In the genomic region with DNA sequence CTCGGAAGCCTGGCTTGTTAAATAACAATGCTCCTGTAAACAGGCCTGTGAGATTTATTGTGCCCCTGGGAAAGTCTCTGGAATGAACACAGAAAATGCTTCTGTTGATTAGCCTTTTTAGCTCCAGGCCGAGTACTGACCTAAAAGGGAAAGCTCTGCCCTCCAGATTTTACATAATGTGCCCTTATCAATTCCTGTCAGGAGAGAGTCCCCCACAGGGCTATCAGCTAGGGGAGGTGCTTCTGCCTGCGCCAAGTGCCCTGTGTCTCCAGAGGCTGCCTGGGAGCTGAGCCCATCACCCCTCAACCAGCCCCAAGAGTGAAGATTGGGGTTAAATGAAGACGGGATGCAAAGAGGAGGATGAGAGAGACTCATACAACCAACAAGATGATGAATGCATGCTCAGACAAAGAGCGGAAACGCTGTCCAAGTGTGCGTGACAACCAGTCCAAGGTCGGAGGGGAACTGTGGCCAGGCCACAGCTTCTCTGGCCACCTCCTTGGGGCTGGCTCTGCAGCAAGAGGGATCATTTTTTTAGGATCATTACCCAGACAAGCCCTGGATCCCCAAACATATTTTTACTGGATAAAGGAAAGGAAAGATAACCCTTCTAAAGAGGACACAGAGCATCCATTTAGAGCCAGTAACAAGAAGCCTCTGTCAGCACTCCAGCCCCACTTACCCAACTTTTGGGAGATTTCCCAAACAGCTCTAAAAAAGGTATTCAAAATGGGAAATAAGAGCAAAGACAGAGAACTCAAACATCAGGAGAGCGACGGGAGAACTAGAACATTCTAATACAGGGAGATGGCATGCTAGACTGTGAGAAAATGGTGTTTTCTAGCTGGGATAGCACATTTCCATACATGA, we compare ENCODE assay signal across 9 mouse cellular contexts.
DNase-seq lines count a peak whose midpoint lies in the region; ATAC-seq lines count a peak whose summit lies in the region.
"Had no signal": no experiment of that assay in that cellular context is flagged by ENCODE, and none has a peak within 500 bp of the region (broad histone marks: within the 10 kb centered on the region; RNA-seq: fewer than 3 reads in every experiment).

No protein-coding gene starts in this region.

- no peaks in the 10 kb centered on the region for H3K36me3 ChIP-seq in hindbrain, embryonic 12.5 days
- no peaks in the 10 kb centered on the region for H3K36me3 ChIP-seq in liver, embryonic 11.5 days (ENCODE audit: control insufficient read depth, insufficient read depth, low read length)
- H3K36me3 ChIP-seq: embryonic facial prominence, embryonic 13.5 days had no signal

- ATAC-seq in hindbrain, embryonic 12.5 days (ENCODE audit: low FRiP score), result no peak
- 0 out of 2 replicates have a peak, but pooled peaks have one; percentile 29 for ATAC-seq in liver, embryonic 11.5 days (replicated peaks; ENCODE audit: low FRiP score)
- no peak for ATAC-seq in activated CD4-positive, CD25-positive, alpha-beta regulatory T cell, adult 4 months

- peak overlapping the region; percentile 60; the same call in 1 of the 2 replicates for H3K27ac ChIP-seq in hindbrain, embryonic 12.5 days
- H3K27ac ChIP-seq in liver, embryonic 11.5 days (ENCODE audit: low read depth, low read length), result no peak overlapping the region
- H3K27ac ChIP-seq: embryonic facial prominence, embryonic 13.5 days had no signal

- H3K4me1 ChIP-seq in hindbrain, embryonic 12.5 days, result peaks cover 18% of the 10 kb centered on the region
- H3K4me1 ChIP-seq in liver, embryonic 11.5 days (replicated peaks; ENCODE audit: control insufficient read depth, insufficient read depth, low read length), result no peaks in the 10 kb centered on the region

- no peak overlapping the region for H3K9ac ChIP-seq in hindbrain, embryonic 12.5 days
- no peak overlapping the region for H3K9ac ChIP-seq in liver, embryonic 11.5 days (ENCODE audit: low read depth, low read length)
- H3K9ac ChIP-seq: embryonic facial prominence, embryonic 13.5 days had no signal

- DNase-seq in gastrocnemius, adult 18-20 months (ENCODE audit: low spot score), result peak; percentile 56
- no peak for DNase-seq in gastrocnemius, postnatal 4 days (ENCODE audit: low spot score in 2 of 2)
- peak; percentile 70 for DNase-seq in embryo, embryonic 11 days
- DNase-seq in liver, embryonic 11.5 days (ENCODE audit: low spot score), result no peak
- peak; percentile 60 for DNase-seq in telencephalon, adult 2 months (ENCODE audit: low read depth, low spot score)
- no peak for DNase-seq in B cell, adult 2 months

- H3K9me3 ChIP-seq in hindbrain, embryonic 12.5 days (replicated peaks), result no peaks in the 10 kb centered on the region
- no peaks in the 10 kb centered on the region for H3K9me3 ChIP-seq in liver, embryonic 11.5 days (ENCODE audit: control insufficient read depth, low read length)
- H3K9me3 ChIP-seq: embryonic facial prominence, embryonic 13.5 days had no signal

- H3K27me3 ChIP-seq in hindbrain, embryonic 12.5 days, result no peaks in the 10 kb centered on the region; the same call in 1 of the 2 replicates
- no peaks in the 10 kb centered on the region for H3K27me3 ChIP-seq in liver, embryonic 11.5 days (replicated peaks; ENCODE audit: control insufficient read depth, insufficient read depth, low read length)
- H3K27me3 ChIP-seq: embryonic facial prominence, embryonic 13.5 days had no signal

- 40% methylated on average over 10 of the region's 10 CpGs for WGBS in hindbrain, embryonic 12.5 days
- 42% methylated on average over 10 of the region's 10 CpGs for WGBS in liver, embryonic 11.5 days

- no peak overlapping the region for H3K4me3 ChIP-seq in hindbrain, embryonic 12.5 days
- H3K4me3 ChIP-seq in liver, embryonic 11.5 days (ENCODE audit: low read depth, low read length), result no peak overlapping the region
- H3K4me3 ChIP-seq: embryonic facial prominence, embryonic 13.5 days had no signal

- H3K4me2 ChIP-seq in hindbrain, embryonic 12.5 days (replicated peaks), result no peak overlapping the region
- no peak overlapping the region for H3K4me2 ChIP-seq in liver, embryonic 11.5 days
- H3K4me2 ChIP-seq: embryonic facial prominence, embryonic 13.5 days had no signal

Comparison
In these comparisons a context has a peak if more than half of its experiments do, and no peak if none do; other contexts are left out.
1. DNase-seq: peak in gastrocnemius, adult 18-20 months (single experiment), embryo, embryonic 11 days (single experiment) and telencephalon, adult 2 months (single experiment); none in gastrocnemius, postnatal 4 days (0 of 2), liver, embryonic 11.5 days (single experiment) and B cell, adult 2 months (0 of 2).